Mouse (Mus musculus): ENCODE results near the gene Stub1. TPM values are rescaled to one million over a fixed set of nuclear protein-coding genes. Genes with fewer than 3 reads are reported as not detected.
"Not testable (repeated sequence)": the region's sequence is repeated elsewhere in the genome, so short reads cannot be mapped to it uniquely, and the experiment has no call there.

Gene Stub1
- polyA plus RNA-seq, 1 experiment from 2014 or later: 353 TPM

DNA sequence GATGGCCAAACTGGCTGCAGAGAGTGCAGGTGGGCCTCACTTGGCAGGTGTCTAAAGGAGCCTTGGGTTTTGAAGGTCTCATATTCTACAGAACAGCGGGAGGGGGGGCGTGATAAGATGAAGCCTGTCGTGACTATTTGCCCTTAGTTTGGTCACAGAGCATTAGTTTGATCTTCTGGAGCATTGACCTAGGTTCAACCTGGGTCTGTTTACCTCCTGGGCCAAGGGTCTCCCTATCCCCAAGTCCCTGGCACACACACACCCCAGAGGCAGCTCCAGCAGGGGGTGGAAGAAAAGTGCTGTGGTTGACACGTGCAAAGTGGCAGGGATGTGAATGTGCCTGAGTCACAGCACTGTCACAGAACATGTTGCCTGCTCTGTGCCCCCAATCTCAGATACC, 22.3 kb downstream of the Stub1 start:
- H3K9me3 ChIP-seq (ENCODE audit: control insufficient read depth, low read length): no peaks in the 10 kb centered on the region
- no peak overlapping the region for H3K4me3 ChIP-seq (ENCODE audit: low read depth, low read length)
- DNase-seq (ENCODE audit: low spot score) (no peak), ATAC-seq (ENCODE audit: insufficient number of reproducible peaks, low FRiP score, low TSS enrichment, low read depth) (no peak)
- H3K27me3 ChIP-seq (ENCODE audit: control insufficient read depth, insufficient read depth, low read length): peaks cover 36% of the 10 kb centered on the region
- no peak overlapping the region for H3K27ac ChIP-seq (replicated peaks; ENCODE audit: low read depth, low read length)
- WGBS: 76% methylated on average over 4 of the region's 4 CpGs
- H3K4me2 ChIP-seq (ENCODE audit: low read depth, severe bottlenecking): no peak overlapping the region
- no peak overlapping the region for H3K9ac ChIP-seq (ENCODE audit: low read length)
- no peaks in the 10 kb centered on the region for H3K36me3 ChIP-seq (ENCODE audit: control insufficient read depth, insufficient read depth, low read length)
- H3K4me1 ChIP-seq (ENCODE audit: control insufficient read depth, insufficient read depth, low read length): 0 out of 2 replicates have a peak, but pooled peaks cover 2% of the 10 kb centered on the region

DNA sequence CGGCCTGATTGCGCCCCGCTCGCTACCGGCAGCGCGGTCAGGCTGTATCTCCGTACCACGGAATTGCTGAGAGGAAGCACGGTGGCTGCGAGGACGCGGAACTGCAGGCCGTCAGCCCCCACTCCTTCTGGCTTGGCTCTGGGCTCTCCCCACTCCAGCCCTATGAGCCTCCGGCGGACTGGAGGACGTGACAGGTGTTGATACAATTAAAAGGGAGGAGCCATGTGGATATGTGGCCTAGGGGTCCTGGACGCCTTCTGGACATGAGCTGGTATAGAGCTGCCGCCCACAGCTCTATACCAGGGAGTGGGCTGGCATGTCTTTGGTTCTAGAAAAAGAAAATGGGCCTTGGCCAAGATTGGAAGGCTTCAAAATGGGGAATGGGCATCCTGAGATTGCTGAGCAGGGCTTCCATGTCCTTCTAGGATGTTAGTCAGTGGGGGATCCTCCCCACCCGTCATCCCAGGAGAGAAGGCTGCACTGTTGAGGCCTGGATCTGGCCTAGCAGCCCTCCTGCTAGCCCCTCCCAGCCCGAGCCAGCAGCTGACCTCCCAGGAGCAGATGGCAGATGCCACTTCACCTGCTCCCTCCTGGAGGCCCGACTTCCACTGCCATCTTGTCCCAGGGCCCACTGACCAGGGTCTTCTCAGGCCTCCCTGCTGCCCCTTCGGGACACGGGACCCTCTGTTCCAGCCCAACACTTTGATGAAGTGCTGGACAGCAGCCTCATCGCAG, 23.4 kb downstream of the Stub1 start:
- Histone ChIP-seq H3K4me3 (ENCODE audit: low read depth, low read length) (peak overlapping the region; percentile 68), H3K4me1 (ENCODE audit: control insufficient read depth, insufficient read depth, low read length) (0 out of 2 replicates have a peak, but pooled peaks cover 2% of the 10 kb centered on the region), H3K27ac (replicated peaks; ENCODE audit: low read depth, low read length) (no peak overlapping the region), H3K27me3 (ENCODE audit: control insufficient read depth, insufficient read depth, low read length) (peaks cover 36% of the 10 kb centered on the region), H3K36me3 (ENCODE audit: control insufficient read depth, insufficient read depth, low read length) (no peaks in the 10 kb centered on the region), H3K9ac (ENCODE audit: low read length) (peak overlapping the region; percentile 64; the same call in 1 of the 2 replicates), H3K4me2 (ENCODE audit: low read depth, severe bottlenecking) (peak overlapping the region; percentile 97), H3K9me3 (ENCODE audit: control insufficient read depth, low read length) (no peaks in the 10 kb centered on the region)
- ATAC-seq (ENCODE audit: insufficient number of reproducible peaks, low FRiP score, low TSS enrichment, low read depth): peak; percentile 14; the same call in 1 of the 2 replicates
- DNase-seq (ENCODE audit: low spot score): no peak
- WGBS: 11% methylated on average over 25 of the region's 25 CpGs

DNA sequence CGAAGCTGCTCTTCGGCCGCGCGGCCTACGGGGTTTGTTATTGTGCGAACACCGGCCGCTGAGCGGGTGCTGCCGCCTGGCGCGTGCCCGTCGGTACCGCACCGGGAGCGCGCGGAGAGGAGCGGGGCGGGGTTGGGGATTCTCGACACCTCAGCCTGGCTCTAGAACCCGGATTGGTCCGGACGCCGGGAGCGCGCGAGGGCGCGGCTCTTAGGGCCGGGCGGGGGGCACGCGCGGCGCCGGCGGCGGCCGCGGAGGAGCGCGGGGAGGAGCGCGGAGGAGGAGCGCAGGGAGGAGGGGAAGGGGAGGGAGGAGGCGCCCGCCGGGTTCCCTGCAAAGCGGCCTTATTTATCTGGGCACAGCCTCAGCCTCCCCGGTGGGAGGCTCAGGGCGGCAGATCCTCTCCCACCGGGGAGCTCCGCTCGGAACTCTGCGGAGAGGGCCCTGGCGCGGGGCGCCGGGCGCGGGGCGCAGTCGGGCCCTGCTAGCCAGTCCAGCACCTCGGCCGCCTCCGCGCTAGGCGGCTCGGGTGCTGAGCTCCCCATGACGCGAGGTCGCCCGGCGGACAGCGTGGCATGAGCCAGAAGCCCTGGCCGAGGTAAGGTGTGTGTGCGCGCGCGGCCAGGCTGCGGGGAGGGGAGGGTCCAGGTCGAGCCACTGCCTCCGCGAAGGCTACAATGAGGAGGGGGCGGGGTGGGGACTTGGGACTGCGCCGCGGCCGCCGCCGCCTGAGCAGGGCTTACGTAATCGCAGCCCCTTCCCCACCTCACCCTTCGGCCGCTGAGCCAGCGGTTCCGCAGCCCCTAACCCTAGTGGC, 24.2 kb downstream of the Stub1 start, which contains the start of gene Fbxl16:
Fbxl16 (plus strand) TSS at position 297 of the 817 bp plus-strand sequence.
- 0% methylated on average over 72 of the region's 100 CpGs for WGBS
- H3K27ac ChIP-seq (replicated peaks; ENCODE audit: low read depth, low read length): no peak within 1 kb of the TSS
- H3K27me3 ChIP-seq (ENCODE audit: control insufficient read depth, insufficient read depth, low read length): peaks cover 36% of the 10 kb centered on the region

GRCm38 (mm10) chr17:25808028-25808427, 25.2 kb downstream of the Stub1 start:
- Histone ChIP-seq H3K9me3 (ENCODE audit: control insufficient read depth, low read length) (no peaks in the 10 kb centered on the region), H3K36me3 (ENCODE audit: control insufficient read depth, insufficient read depth, low read length) (no peaks in the 10 kb centered on the region), H3K4me1 (ENCODE audit: control insufficient read depth, insufficient read depth, low read length) (0 out of 2 replicates have a peak, but pooled peaks cover 2% of the 10 kb centered on the region), H3K27me3 (ENCODE audit: control insufficient read depth, insufficient read depth, low read length) (peaks cover 33% of the 10 kb centered on the region), H3K27ac (replicated peaks; ENCODE audit: low read depth, low read length) (no peak overlapping the region), H3K4me3 (ENCODE audit: low read depth, low read length) (peak overlapping the region; percentile 68; the same call in 1 of the 2 replicates), H3K9ac (ENCODE audit: low read length) (no peak overlapping the region), H3K4me2 (ENCODE audit: low read depth, severe bottlenecking) (peak overlapping the region; percentile 97)
- DNase-seq (ENCODE audit: low spot score) (no peak), ATAC-seq (ENCODE audit: insufficient number of reproducible peaks, low FRiP score, low TSS enrichment, low read depth) (no peak)
- WGBS: 40% methylated on average over 5 of the region's 5 CpGs

More for the DNA sequence above, 24.2 kb downstream of the Stub1 start, which contains the start of gene Fbxl16:
- peak within 1 kb of the TSS; percentile 64 for H3K9ac ChIP-seq (ENCODE audit: low read length)
- H3K9me3 ChIP-seq (ENCODE audit: control insufficient read depth, low read length): no peaks in the 10 kb centered on the region
- H3K4me2 ChIP-seq (ENCODE audit: low read depth, severe bottlenecking): peak within 1 kb of the TSS; percentile 97
- 0 out of 2 replicates have a peak, but pooled peaks cover 2% of the 10 kb centered on the region for H3K4me1 ChIP-seq (ENCODE audit: control insufficient read depth, insufficient read depth, low read length)
- peak; percentile 60; the same call in 1 of the 2 replicates for ATAC-seq (ENCODE audit: insufficient number of reproducible peaks, low FRiP score, low TSS enrichment, low read depth)
- no peaks in the 10 kb centered on the region for H3K36me3 ChIP-seq (ENCODE audit: control insufficient read depth, insufficient read depth, low read length)
- DNase-seq (ENCODE audit: low spot score): peak; percentile 80
- H3K4me3 ChIP-seq (ENCODE audit: low read depth, low read length): peak within 1 kb of the TSS; percentile 68

DNA sequence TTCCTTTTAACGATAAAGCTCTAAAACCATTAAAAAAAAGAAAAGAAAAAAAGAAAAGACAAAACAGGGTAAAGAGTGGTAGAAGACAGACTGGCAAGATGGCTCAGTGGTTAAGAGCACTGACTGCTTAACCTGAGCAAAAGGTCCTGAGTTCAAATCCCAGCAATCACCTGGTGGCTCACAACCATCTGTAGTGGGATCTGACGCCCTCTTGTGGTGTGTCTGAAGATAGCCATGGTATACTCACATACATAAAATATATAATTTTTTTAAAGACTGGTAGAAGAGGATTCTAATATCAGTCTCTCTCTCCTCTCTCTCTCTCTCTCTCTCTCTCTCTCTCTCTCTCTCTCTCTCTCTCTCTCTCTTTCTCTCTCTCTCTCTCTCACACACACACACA, 25.8 kb downstream of the Stub1 start:
- 47% methylated on average over 2 of the region's 2 CpGs for WGBS
- ATAC-seq (ENCODE audit: insufficient number of reproducible peaks, low FRiP score, low TSS enrichment, low read depth); H3K9me3 ChIP-seq (ENCODE audit: control insufficient read depth, low read length); H3K36me3 ChIP-seq (ENCODE audit: control insufficient read depth, insufficient read depth, low read length); H3K4me2 ChIP-seq (ENCODE audit: low read depth, severe bottlenecking); DNase-seq (ENCODE audit: low spot score); H3K27ac ChIP-seq (replicated peaks; ENCODE audit: low read depth, low read length); H3K9ac ChIP-seq (ENCODE audit: low read length); H3K4me3 ChIP-seq (ENCODE audit: low read depth, low read length); H3K4me1 ChIP-seq (ENCODE audit: control insufficient read depth, insufficient read depth, low read length): not testable (repeated sequence)
- H3K27me3 ChIP-seq (ENCODE audit: control insufficient read depth, insufficient read depth, low read length): peaks cover 33% of the 10 kb centered on the region

DNA sequence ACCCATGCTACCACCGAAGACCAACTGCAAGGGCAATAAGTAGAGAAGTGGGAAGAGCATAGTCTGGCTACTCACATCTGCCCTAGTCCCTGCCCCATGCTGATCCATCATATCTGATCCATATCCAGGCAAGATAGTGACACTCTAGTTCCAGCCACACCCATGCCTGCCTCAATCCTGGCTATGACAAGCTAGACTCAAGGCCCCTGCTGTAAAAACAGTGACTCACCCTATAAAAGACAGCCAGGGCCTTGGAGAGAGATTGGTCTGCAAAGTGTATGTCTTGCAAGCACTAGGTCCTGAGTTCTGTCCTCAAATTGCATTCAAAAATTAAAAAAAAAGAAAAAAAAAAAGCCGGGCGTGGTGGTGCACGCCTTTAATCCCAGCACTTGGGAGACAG, 26.7 kb downstream of the Stub1 start:
- Histone ChIP-seq H3K4me3 (ENCODE audit: low read depth, low read length) (no peak overlapping the region), H3K36me3 (ENCODE audit: control insufficient read depth, insufficient read depth, low read length) (no peaks in the 10 kb centered on the region), H3K9ac (ENCODE audit: low read length) (no peak overlapping the region), H3K9me3 (ENCODE audit: control insufficient read depth, low read length) (no peaks in the 10 kb centered on the region), H3K27ac (replicated peaks; ENCODE audit: low read depth, low read length) (no peak overlapping the region), H3K4me2 (ENCODE audit: low read depth, severe bottlenecking) (no peak overlapping the region), H3K4me1 (ENCODE audit: control insufficient read depth, insufficient read depth, low read length) (0 out of 2 replicates have a peak, but pooled peaks cover 2% of the 10 kb centered on the region), H3K27me3 (ENCODE audit: control insufficient read depth, insufficient read depth, low read length) (peaks cover 35% of the 10 kb centered on the region)
- WGBS: 82% methylated on average over 4 of the region's 4 CpGs
- DNase-seq (ENCODE audit: low spot score) (no peak), ATAC-seq (ENCODE audit: insufficient number of reproducible peaks, low FRiP score, low TSS enrichment, low read depth) (no peak)

DNA sequence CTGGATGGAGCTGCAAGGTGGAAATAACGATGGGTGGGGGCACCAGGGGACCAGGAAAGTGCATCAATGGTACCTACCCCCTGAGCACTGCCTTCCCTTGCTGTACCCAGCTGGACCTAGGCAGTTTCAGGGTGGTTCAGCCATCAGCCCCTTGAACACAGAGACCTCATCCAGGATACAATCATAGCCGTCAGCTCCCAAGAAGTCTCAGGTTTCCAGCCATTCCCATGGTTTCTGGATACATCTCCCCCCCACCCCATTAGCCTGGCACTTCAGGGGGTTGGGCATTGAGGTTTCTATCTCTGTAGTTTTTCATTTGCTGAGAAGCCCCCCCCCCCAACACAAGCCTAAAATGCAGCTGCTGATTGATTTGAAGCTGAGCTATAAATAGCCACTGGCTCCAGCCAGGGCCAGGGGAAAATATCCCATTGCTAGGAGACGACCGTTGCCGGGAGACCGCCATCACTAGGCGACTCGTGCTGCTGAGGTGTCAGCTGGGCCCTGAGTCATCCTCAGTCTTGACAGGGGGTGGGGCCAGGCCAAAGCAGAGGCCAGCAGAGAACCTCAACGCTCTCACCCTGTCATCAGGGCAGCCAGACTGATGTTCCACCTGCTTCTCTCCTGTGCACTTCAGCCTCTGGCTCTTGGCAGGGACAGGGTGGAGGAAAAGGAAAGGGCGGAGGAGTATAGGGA, 30.2 kb downstream of the Stub1 start:
- 14% methylated on average over 10 of the region's 10 CpGs for WGBS
- H3K27me3 ChIP-seq (ENCODE audit: control insufficient read depth, insufficient read depth, low read length): peaks cover 4% of the 10 kb centered on the region
- no peak for DNase-seq (ENCODE audit: low spot score)
- H3K4me2 ChIP-seq (ENCODE audit: low read depth, severe bottlenecking): no peak overlapping the region
- no peak for ATAC-seq (ENCODE audit: insufficient number of reproducible peaks, low FRiP score, low TSS enrichment, low read depth)
- no peaks in the 10 kb centered on the region for H3K9me3 ChIP-seq (ENCODE audit: control insufficient read depth, low read length)
- H3K36me3 ChIP-seq (ENCODE audit: control insufficient read depth, insufficient read depth, low read length): no peaks in the 10 kb centered on the region
- no peaks in the 10 kb centered on the region for H3K4me1 ChIP-seq (ENCODE audit: control insufficient read depth, insufficient read depth, low read length)
- peak overlapping the region; percentile 43; the same call in 1 of the 2 replicates for H3K9ac ChIP-seq (ENCODE audit: low read length)
- no peak overlapping the region for H3K27ac ChIP-seq (replicated peaks; ENCODE audit: low read depth, low read length)
- no peak overlapping the region for H3K4me3 ChIP-seq (ENCODE audit: low read depth, low read length)

DNA sequence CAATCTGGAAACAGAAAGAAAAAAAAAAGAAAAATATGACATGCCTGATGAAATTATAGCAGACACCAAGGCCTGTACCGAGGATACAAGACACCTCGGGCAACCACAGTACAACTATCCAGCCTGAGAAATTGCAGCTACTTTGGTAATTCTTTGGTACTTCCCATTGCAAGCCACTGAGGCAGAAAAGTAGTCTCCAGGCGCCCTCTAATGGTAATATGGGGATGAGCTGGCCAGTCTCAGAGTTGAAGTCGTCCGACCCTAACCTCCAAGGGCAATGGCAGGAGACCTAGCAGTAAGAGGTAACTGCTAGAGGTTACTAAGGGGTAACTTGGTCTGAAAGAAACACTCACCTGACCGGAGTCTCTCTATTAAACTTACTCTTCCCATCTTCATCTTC, 32.2 kb downstream of the Stub1 start:
- Histone ChIP-seq H3K27ac (replicated peaks; ENCODE audit: low read depth, low read length) (no peak overlapping the region), H3K4me3 (ENCODE audit: low read depth, low read length) (no peak overlapping the region), H3K36me3 (ENCODE audit: control insufficient read depth, insufficient read depth, low read length) (no peaks in the 10 kb centered on the region), H3K4me1 (ENCODE audit: control insufficient read depth, insufficient read depth, low read length) (peaks cover 8% of the 10 kb centered on the region), H3K9me3 (ENCODE audit: control insufficient read depth, low read length) (no peaks in the 10 kb centered on the region), H3K9ac (ENCODE audit: low read length) (no peak overlapping the region), H3K4me2 (ENCODE audit: low read depth, severe bottlenecking) (no peak overlapping the region), H3K27me3 (ENCODE audit: control insufficient read depth, insufficient read depth, low read length) (0 out of 2 replicates have a peak, but pooled peaks cover 2% of the 10 kb centered on the region)
- WGBS: 9% methylated on average over 6 of the region's 6 CpGs
- DNase-seq (ENCODE audit: low spot score): peak; percentile 76
- ATAC-seq (ENCODE audit: insufficient number of reproducible peaks, low FRiP score, low TSS enrichment, low read depth): no peak

Measured in limb, embryonic 11.5 days (tissue).